Mouse (Mus musculus) inflammation-experienced regulatory T-cells (primary cell): ENCODE results near the gene Ift81. TPM values are rescaled to one million over a fixed set of nuclear protein-coding genes. Genes with fewer than 3 reads are reported as not detected.

Source experiments
- polyA plus RNA-seq, 2 experiments: library from polyadenylated mRNA; unstranded; fragments of 100-300 nt; shearing (Covaris generic); gene quantifications; one replicate each; pipeline ENCODE4 v1.2.1; 2017

Gene Ift81
- polyA plus RNA-seq, result 1 to 10 TPM; 3.8 to 7.2 TPM

GRCm38 (mm10) chr5:122613908-122614732 is at the start of gene Ift81:
Ift81 (minus strand) TSS chr5:122614518.

GRCm38 (mm10) chr5:122643701-122644100 is 29.4 kb upstream of the Ift81 start, which contains the start of gene P2rx7:
P2rx7 (plus strand) TSS chr5:122643911.

DNA sequence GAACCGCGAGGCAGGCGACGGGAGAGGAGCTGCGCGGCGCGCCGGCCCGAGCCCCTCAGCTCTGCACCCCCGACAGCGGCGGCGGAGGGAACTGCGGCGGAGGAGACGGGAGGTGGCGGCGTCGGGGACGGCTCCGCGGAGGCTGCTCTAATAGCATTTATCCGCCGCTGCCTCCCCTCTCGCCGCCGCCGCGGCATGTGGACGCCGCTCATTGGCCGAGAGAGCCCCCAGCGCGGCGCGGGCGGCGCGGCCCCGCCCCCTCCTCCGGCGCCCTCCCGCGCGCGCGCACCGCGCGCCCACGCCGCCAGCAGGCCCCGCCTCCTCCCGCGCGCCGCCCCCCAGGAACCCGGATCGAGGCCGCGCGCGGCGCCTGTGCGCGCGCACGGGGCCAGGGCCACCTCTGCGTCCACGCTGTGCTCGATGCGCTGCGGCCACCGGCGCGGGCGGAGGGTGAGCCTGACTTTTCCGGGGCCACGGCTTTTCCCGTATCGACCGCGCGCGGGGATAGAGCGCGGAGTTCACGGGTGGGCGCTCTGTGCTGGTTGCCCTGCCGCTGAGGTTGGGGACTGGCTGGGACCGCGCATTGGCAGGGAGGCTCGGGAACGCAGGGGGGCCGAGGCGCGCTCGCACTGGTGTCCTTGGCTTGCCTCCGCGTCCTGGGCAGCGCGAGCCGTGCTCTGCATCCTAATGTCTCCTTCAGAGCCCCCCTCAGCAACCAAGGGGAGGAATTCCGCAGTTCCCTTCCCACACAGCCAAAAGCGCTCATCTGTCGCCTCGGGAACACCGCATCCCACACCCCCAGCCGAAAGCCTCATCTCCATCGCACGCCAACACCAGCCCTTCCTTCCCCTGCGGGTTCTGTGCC is 112.0 kb downstream of the Ift81 start, which contains the start of gene Atp2a2:
Gene Atp2a2 (minus strand): TSS at position 149 of the 865 bp plus-strand sequence.

Other genes starting within 250 kb of the Ift81 start
- 10 to 100 TPM; 72.2 to 80.2 TPM for gene Gpn3, start 242.6 kb downstream of the Ift81 start, polyA plus RNA-seq
- gene Fam216a, start 242.2 kb downstream of the Ift81 start, polyA plus RNA-seq, result 10 to 100 TPM; 12.9 to 26.0 TPM
- gene Arpc3, start 222.6 kb downstream of the Ift81 start, polyA plus RNA-seq, result 100 to 1,000 TPM; 450 to 472 TPM
- gene Anapc7, start 192.8 kb downstream of the Ift81 start, polyA plus RNA-seq, result 10 to 100 TPM; 34.4 to 43.3 TPM
- 10 to 100 TPM; 75.5 to 86.6 TPM for gene Atp2a2, start 112.3 kb downstream of the Ift81 start, polyA plus RNA-seq
- gene P2rx7, start 29.4 kb upstream of the Ift81 start, polyA plus RNA-seq, result 100 to 1,000 TPM in 1 of 2 experiments, 10 to 100 TPM in 1; 75.1 to 129 TPM
- 10 to 100 TPM; 61.1 to 62.3 TPM for gene P2rx4, start 93.0 kb upstream of the Ift81 start, polyA plus RNA-seq
- 10 to 100 TPM; 13.6 to 16.9 TPM for gene Camkk2, start 164.9 kb upstream of the Ift81 start, polyA plus RNA-seq
- gene Anapc5, start 206.8 kb upstream of the Ift81 start, polyA plus RNA-seq, result 100 to 1,000 TPM; 175 to 285 TPM
- gene Rnf34, start 235.5 kb upstream of the Ift81 start, polyA plus RNA-seq, result 10 to 100 TPM; 36.3 to 42.1 TPM